Mouse (Mus musculus) cortical plate, adult 2 months (tissue): ENCODE data around the gene Setd1a. TPM values are rescaled to one million over a fixed set of nuclear protein-coding genes. Genes with fewer than 3 reads are reported as not detected.

Experiments used
- H3K27ac ChIP-seq: fragments of 200-500 bp; 2 replicates; pipeline ENCODE4 v1.5.1; 2012; ENCODE audit warnings: low read length, control low read depth, inconsistent platforms; ENCODE audit not compliant: insufficient read depth
- H3K4me1 ChIP-seq: fragments of 200-500 bp; 2 replicates; pipeline ENCODE4 v1.6.1; 2011; ENCODE audit warnings: low read length; ENCODE audit not compliant: control insufficient read depth, insufficient read depth
- H3K4me3 ChIP-seq: fragments of 200-500 bp; 2 replicates; pipeline ENCODE4 v1.5.1; 2011; ENCODE audit warnings: mild to moderate bottlenecking, low read length, control low read depth; ENCODE audit not compliant: insufficient read depth
- CTCF ChIP-seq: fragments of 200-500 bp; IDR thresholded peaks from 2 replicates; pipeline ENCODE4 v1.5.1; 2011; ENCODE audit warnings: mild to moderate bottlenecking, control low read depth, low read length; ENCODE audit not compliant: insufficient read depth; ENCODE audit errors: extremely low read depth
- POLR2A ChIP-seq: fragments of 200-500 bp; IDR thresholded peaks from 2 replicates; pipeline ENCODE4 v1.6.1; 2011; ENCODE audit warnings: mild to moderate bottlenecking, low read length, control low read depth; ENCODE audit not compliant: insufficient read depth; ENCODE audit errors: extremely low read depth
- polyA plus RNA-seq: library from polyadenylated mRNA; depleted of rRNA; stranded (reverse); fragments of >200 nt; gene quantifications from 2 replicates; pipeline ENCODE4 v1.2.3, GENCODE M21; 2012

The Setd1a gene
- polyA plus RNA-seq, 1 experiment = 15.7 TPM

DNA sequence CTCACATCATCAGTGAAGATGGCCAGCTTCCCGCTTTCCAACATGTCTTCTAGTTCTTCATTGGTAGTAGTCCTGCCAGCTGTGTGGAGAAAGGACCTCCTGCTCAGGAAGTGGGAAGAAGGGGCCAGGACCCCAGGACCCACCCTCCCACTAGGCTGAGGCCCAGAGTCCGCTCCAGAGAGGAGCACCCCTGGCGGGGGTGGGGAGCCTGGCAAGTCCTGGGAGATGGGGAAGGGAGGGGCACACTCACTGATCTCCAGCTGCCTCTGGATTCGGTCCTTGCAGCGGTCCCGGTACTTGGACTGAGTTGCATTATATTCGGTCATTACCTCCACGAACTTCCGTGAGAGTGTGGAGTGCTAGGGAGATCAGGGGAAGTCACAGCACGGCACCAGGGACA is 34.2 kb downstream of the Setd1a start:
- no peak overlapping the region for H3K4me3 ChIP-seq
- no peak overlapping the region for H3K27ac ChIP-seq
- H3K4me1 ChIP-seq = peaks cover 8% of the 10 kb centered on the region
- TF ChIP-seq CTCF = no peak

DNA sequence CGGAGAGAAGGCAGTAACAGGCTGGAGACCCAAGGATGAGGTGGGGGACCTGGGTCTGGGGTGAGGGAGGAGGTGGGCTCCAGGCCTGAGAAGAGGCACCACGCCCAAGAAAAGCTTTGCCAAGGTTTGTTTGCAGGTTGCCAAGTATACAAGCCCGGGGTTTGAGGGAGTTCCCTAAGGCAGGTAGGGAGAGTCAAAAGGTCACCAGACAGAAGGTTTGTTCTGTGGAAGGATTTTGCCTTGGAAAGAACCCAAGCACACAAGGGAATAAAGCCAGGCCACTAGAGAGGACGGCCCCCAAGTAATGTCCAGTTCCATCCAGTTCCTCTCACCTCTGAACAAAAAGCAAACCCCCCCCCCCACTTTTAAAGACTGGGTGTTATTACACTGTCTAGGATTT is 34.8 kb downstream of the Setd1a start:
- TF ChIP-seq CTCF = no peak
- TF ChIP-seq POLR2A = no peak
- Histone ChIP-seq H3K27ac (no peak overlapping the region), H3K4me1 (peaks cover 10% of the 10 kb centered on the region), H3K4me3 (no peak overlapping the region)

DNA sequence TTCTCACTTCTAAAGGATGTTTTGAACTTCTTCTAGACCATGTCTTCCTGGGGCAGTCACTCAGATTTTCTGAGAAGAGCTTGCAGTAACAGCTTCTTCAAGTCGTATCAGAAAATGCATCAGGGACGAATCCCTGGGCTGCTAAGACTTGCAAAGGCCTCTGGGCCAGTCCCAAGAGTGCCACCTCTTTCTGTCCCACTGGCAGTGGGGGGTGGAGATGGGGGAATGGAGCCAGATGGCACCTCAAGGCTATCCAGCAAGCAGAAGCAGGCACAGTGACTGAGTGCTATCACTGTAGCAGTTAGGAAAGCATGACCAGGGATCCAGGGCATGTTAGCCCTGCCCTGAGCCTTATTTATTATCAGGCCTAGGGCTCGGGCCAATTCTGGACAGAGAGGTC is 35.8 kb downstream of the Setd1a start:
- no peak for TF ChIP-seq CTCF
- no peak for TF ChIP-seq POLR2A
- Histone ChIP-seq H3K4me3 (no peak overlapping the region), H3K27ac (no peak overlapping the region), H3K4me1 (peaks cover 13% of the 10 kb centered on the region)

DNA sequence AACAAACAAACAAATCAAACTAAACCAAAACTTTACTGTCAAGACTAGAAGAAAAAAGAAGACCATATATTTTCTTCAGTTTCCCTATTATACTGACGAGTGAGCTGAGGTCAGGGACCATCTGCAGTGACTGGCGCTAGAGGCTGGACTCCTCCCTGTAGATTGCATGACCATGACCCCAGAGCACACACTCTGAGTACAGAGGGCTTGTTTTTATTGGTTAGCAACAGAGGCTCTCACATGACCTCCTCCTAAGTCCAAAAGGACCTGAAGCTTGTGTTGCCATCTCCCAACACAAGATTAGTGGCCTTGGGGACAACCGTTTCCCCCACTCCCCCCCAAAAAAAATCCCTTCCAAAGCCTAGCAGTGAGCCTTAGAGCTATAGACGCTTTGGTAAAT is 37.4 kb downstream of the Setd1a start:
- Histone ChIP-seq H3K4me3 (no peak overlapping the region), H3K27ac (no peak overlapping the region), H3K4me1 (peaks cover 15% of the 10 kb centered on the region)
- TF ChIP-seq POLR2A (no peak), CTCF (no peak)

DNA sequence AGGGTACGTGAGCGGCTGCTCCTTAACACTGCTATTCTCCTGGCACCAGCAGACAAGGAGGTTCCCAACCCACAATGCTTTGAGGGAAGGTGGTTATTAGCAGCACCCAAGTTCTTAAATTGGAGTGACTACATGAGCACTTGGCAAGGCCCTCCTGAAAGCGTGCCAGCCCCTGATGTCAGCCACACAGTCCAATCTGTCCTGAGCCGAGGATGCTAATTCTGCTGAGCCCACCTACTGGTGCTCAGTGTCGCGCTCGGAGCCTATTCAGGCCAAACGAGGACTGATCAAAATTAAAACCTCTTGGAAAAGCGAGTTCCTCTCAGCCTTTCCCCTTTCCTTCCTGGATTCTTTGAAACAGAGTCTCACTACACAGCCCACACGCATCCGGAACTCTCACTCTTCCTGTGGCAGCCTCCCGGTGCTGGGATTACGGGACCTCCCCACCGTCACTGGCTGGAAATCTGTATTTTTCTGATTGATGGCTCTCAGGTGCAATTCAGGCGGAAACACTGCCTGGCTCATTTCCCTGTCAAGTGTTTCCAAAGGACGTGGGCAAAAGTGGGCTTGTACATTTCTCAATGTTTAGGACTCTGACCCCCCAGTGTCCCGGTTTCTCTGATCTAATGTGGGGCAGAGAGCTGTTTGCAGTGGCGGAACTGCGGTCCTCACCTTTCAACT is 37.9 kb downstream of the Setd1a start:
- Histone ChIP-seq H3K4me3 (no peak overlapping the region), H3K27ac (0 out of 2 replicates have a peak overlapping the region, but pooled peaks have one; percentile 1), H3K4me1 (peaks cover 15% of the 10 kb centered on the region)
- TF ChIP-seq POLR2A = no peak
- no peak for TF ChIP-seq CTCF

DNA sequence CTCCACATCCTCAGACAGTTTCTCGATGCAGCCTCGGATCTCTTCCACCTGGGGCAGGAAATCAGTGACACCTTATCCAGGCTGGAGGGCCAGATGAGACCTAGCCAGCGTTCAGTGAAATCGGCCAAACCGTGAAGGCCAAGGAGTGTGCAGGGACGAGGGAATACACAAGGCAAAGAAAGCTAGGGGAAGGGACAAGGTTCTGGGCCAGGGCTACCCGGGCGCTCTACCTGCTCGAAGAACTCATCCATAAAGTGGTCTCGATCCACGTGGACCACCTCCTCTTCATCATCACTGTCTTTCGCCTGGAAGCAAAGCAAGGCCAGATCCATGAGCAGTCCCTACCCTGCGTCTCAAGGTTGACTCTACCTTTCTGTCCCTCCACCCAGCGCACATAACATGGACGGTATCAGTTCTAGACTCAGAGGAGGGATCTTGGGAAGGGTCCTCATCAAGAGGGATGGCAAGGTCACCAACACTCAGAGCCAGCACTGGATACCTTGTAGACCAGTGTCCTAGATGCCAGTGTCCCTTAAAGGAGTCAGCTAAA is 38.7 kb downstream of the Setd1a start:
- no peak for TF ChIP-seq CTCF
- no peak for TF ChIP-seq POLR2A
- Histone ChIP-seq H3K4me1 (peaks cover 15% of the 10 kb centered on the region), H3K4me3 (no peak overlapping the region), H3K27ac (peak overlapping the region; percentile 33; the same call in 1 of the 2 replicates)

DNA sequence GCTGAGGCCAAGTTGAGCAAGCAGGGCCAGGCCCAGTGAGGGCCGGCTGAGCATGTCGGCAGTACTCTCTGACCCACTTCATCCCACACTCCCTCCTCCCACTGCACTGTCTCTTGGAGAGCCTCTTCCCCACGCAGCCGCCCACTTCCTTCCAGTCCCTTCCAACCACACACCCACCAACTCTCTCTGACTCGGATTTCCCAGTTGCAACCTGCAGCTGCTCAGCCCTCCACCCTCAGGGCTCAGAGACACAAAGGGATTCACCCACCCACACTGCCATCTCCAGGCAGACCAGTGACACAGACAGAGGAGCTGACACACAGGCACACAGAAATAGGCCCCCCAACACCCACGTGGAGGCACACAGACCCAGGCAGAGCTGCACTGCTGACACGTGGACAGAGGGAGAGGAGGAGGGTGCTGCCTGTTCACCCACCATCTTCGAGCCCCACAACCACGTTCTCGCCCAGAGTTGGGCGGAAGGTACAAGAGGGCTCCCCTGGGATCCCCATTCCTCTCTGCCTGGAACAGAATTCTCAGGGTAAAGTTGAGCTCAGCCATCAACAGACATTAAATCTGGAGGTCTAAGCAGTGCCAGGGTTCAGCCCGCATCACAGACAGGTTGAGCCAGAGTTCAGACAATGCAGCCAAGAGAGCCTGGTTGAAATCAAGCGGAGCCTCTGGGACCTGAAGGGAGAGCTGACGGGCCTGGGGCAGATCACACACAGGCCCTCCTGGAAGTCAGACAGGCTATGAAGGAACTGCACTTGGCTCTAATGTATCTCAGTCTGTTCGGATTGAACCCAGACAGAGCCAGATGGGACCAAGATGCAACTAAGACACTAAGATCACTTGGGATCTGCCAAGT is 39.7 kb downstream of the Setd1a start:
- Histone ChIP-seq H3K4me3 (no peak overlapping the region), H3K27ac (peak overlapping the region; percentile 33), H3K4me1 (peaks cover 15% of the 10 kb centered on the region)
- TF ChIP-seq POLR2A (no peak), CTCF (no peak)

DNA sequence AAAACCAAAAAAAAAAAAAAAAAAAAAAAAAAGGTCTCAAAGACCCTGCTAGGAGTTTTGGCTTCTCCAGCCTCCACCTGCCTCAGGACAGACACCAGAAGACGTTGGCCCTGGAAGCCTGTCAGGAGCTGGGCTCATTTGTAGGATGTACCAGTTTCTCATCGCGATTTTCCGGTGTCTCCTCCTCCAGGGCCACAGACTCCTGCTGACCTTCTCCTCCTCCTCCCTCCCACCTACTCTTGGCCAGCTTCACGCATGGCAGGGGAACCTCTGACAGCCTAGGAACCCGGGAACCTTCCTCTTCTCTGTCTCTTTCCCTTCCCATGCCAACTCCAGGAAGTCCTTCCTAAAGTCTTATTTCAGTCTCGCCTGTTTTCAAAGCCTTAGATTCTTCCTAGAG is 40.6 kb downstream of the Setd1a start:
- H3K4me3 ChIP-seq = no peak overlapping the region
- no peak for TF ChIP-seq POLR2A
- no peak for TF ChIP-seq CTCF
- peaks cover 15% of the 10 kb centered on the region for H3K4me1 ChIP-seq
- peak overlapping the region; percentile 45 for H3K27ac ChIP-seq

DNA sequence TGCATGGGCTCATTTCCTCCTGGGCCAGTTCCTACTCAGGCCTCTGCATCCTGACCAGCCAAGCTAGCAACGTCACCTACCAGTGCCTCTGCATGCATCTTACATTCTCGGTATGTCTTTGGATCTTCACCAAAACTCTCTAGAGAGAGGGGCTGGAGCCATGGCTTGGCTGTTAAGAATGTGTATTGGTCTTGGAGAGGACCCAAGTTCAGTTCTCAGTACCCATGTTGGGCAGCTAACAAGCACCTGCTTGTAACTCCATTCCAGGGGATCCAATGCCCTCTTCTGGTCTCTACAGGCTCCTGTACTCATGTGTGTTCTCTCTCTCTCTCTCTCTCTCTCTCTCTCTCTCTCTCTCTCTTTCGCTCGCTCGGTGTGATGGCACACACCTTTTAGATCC is 41.3 kb downstream of the Setd1a start:
- peaks cover 15% of the 10 kb centered on the region for H3K4me1 ChIP-seq
- TF ChIP-seq POLR2A = no peak
- TF ChIP-seq CTCF = no peak
- no peak overlapping the region for H3K4me3 ChIP-seq
- no peak overlapping the region for H3K27ac ChIP-seq

DNA sequence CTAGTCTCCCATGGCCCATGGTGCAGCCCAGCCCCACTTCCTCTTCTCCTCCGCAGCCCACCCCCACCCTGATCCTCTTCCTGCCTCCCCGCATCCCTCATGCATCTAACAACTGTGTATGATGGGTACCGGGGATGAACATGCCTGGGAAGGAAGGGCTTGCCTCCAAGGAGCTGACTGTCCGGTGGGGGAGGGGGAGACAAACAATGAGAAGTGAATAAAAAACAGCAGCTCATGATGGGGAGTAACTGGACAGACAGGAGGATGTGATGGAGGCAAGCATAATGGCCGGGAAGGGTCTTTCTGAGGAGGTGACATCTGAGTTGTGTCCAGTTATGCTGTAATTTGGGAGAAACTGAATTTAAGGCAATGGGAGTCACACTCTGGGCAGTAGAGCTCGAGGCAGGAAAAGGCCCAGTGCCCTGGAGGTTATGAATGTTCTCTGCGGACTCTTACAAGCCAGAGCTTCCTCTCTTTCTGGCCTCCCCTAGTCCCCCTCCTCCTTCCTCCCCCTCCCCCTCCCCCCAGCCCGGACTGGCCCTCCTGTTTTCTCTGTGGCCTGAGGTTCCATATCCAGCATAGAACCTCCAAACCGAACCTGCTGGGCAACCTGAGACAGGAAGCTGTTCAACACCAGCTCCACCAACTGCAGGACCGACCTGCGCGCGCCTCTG is 44.5 kb downstream of the Setd1a start:
- no peak for TF ChIP-seq CTCF
- Histone ChIP-seq H3K4me1 (peaks cover 5% of the 10 kb centered on the region; the same call in 1 of the 2 replicates), H3K4me3 (peak overlapping the region; percentile 12; the same call in 1 of the 2 replicates), H3K27ac (no peak overlapping the region)
